Mouse (Mus musculus): ENCODE measurements around the gene Krtap5-4.
"Not testable (repeated sequence)": the region's sequence is repeated elsewhere in the genome, so short reads cannot be mapped to it uniquely, and the experiment has no call there.

Gene Krtap5-4

DNA sequence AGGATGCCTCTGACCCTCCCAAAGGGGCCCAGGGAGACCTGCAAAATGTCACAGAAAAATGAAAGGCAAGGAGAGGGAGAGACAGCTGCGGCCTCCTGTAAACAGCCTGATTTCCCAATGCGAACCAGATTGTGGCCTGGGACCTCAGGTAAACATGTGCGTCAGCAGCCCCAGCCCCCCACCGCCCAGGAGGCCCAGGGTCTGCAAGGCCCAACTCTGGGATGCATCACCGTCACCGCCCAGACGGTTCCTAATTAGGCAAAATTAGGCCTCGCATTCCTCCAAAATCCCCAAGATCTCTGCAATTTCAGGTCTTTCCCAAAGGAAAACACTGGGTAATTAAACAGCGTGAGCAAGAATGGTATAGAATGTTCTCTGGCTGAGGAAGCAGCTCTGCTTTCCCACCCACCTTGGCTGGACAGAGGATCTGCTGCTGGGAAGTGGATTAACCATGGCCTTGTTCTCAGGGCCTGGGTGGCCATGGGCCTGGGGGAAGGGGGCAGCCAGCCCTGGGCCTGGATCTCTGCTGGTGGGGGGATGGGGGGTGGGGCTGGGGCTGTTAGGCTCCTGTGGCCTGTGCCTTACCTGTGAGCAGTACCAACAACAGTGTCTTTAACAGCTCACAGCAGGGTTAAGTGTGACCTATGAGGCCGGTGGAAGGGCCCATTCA, 18.4 kb downstream of the Krtap5-4 start:
- DNase-seq (ENCODE audit: low spot score) = not testable (repeated sequence)

DNA sequence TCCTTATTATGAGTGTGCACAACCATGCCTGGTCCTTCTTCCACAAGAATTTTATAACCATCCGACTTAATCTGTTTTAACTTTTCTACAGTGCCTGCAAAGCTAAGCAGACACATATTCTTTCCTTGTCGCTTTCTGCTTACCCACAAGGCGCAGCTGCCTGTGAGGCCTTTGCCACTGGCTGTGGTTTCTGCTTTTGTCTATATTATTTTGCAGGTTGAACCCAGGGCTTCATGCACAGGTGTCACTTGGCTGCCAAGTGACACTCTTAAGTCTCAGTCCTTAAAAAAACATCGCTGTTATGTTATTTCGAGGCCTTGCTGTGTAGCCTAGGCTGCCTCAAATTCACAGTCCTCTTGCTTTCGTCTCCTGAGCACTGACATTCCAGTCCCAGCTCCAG, 19.3 kb downstream of the Krtap5-4 start:
- no peak for DNase-seq (ENCODE audit: low spot score)

DNA sequence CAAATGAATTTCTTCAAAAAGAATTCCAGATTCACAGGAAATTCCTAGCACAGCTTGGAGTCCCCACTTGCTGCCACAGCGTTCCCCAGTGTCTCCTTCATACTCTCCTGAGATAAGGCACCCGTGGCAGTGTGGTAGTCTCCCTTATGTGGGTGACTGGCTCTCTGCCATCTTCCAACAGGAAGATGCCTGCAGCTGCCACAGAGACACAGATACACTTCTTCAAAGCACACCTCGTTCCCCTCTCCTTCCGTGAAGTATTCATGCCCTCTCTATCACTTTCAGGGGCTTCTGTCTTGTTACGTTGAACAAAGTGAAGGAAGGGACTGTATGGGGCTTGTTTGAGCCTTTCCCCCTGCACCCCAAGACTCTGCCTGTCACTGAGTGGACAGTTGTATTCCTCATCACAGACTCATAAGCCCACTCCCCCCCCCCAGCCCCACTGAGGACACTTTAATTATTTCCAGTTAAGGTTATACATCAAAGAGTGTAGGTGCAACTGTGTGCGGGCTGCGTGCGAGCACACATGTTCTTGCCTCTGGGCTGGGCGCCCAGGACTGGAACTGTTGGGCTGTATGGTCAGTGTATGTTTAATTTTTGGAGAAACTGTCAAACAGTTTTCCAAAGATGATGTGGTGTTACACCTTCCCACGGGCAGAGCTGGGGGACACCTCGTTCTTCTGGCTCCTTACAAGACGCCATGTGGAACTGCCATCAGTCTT, 20.2 kb downstream of the Krtap5-4 start:
- no peak for DNase-seq (ENCODE audit: low spot score)

DNA sequence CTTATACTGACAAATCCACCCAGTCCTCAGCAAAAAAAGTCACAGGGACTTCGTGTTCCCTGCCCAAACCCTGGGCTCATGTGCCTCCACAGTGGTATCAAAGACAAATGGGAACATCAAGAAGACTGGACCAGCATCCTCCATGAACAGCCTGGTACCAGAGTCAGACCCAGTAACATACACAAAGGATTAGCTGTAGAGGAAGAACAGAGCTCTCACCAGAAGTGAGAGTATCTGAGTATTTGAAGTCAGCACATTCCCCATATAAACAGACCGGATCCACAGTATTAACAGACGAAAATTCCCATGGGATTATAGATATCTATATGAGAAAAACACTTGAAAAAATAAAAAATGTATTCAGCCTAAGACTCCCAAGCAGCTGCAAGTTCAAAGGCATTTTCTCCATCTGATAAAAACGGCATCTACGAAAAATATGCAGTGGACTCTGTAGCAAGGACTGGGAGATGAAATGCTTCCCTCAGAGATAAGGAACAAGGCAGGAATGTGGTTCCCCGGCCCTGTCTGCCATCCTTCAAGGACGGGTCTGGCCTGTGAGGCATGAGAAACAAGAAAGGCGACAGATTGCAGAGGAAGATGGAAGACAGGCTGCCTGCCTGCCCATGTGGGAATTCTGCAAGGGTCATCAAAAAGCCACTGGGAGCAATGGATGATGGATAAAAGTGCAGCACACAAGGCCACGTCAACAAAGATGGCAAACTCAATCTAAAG, 23.5 kb downstream of the Krtap5-4 start:
- no peak for DNase-seq (ENCODE audit: low spot score)

DNA sequence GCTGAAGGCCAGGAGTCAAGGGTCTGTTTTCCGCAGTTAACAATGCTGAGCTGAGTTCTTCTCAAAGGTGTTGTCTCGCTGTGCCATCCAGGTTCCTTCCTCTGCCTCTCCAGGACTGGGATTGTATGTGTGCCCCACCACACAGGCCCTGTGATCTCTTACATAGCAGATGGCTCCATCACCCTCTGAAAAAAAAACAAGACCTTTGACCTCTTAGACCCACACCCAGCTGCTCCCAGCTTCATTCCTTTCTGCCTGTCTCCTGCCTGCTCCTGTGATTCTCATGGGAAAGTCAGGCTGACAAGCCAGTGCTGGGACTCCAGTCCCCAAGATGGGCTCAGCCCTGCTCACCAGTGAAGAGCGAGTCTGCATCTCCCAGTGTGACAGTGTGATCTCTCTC, 25.2 kb downstream of the Krtap5-4 start:
- no peak for DNase-seq (ENCODE audit: low spot score)

DNA sequence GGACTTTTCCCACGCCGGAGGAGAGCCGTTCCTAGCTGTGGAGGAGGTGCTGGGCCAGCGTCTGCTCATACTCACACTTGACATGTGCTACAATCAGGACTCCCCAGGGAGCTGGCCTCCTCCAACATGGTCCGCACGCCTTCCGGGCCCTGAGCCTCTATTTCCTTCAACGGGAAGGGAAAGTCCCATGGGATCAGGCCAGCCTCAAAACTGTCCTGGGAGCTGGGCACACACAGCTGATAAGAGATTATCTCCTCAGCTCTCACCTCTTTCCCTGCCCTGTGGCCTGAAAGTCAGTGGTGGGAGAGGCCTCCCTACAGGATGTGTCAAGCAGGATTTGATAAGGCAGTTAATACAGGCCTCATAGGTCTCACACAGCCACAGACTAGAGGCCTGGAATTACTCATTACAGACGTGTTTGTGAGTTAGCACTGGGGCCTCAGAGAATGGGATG, 26.9 kb downstream of the Krtap5-4 start:
- DNase-seq (ENCODE audit: low spot score) = peak; percentile 34

DNA sequence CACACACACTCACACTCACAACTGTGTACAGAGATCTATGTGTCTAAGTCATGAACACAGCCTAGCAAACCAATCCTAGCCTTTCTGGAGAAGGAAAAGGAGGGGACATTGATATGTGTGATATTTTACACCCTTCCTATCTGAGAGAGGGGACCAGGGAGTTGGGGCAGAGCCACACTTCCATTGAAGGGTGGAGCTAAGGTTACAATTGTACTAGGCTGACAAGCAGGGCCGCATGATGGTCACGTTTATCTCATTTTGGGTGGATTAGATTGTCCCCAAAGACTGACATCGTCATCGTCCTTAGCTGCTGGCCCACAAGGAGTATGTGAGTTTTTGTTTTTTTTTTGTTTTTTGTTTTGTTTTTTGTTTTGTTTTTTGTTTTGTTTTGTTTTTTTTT, 27.9 kb downstream of the Krtap5-4 start:
- DNase-seq (ENCODE audit: low spot score) = no peak

DNA sequence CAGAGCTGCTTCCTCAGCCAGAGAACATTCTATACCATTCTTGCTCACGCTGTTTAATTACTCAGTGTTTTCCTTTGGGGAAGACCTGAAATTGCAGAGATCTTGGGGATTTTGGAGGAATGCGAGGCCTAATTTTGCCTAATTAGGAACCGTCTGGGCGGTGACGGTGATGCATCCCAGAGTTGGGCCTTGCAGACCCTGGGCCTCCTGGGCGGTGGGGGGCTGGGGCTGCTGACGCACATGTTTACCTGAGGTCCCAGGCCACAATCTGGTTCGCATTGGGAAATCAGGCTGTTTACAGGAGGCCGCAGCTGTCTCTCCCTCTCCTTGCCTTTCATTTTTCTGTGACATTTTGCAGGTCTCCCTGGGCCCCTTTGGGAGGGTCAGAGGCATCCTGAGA, 29.4 kb downstream of the Krtap5-4 start:
- not testable (repeated sequence) for DNase-seq (ENCODE audit: low spot score)

DNA sequence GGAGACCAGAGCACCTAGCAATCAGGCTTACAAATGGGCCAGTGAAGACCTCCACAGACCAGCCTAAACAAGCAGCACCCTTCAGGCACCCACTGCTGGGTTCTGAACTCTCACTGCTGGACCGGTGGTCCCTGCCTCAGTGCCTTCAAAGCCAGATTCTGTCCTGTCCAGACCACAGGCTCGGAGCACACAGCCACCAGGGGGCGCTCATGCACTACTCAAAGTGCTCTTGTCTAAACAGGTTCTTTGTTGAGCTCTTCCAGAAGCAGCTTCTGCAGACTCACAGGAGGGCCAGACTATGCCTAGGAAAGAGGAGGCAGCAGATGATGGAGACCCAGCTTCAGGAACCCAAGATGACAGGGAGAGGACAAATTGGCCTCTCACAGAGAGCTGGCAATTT, 30.9 kb downstream of the Krtap5-4 start:
- DNase-seq (ENCODE audit: low spot score) = peak; percentile 85

DNA sequence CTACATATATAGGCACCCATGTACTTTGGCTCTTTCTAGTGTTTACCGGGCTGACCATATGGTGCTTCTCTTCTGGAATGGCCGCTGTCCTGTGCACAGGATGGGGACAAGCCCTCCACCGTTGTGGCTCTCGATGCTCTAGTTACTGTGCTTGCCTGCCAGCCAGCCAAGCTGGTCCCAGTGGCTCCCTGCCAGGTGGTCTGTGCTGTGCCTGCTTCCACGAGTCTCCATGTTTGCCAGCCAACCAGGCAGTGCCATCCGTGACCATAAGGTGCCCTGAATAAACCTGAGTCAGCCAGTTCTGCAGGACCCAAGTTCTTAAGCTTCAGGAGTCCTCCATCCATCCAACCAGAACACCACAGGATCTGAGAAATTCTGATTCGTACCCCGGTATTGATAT, 31.8 kb downstream of the Krtap5-4 start:
- no peak for DNase-seq (ENCODE audit: low spot score)

DNA sequence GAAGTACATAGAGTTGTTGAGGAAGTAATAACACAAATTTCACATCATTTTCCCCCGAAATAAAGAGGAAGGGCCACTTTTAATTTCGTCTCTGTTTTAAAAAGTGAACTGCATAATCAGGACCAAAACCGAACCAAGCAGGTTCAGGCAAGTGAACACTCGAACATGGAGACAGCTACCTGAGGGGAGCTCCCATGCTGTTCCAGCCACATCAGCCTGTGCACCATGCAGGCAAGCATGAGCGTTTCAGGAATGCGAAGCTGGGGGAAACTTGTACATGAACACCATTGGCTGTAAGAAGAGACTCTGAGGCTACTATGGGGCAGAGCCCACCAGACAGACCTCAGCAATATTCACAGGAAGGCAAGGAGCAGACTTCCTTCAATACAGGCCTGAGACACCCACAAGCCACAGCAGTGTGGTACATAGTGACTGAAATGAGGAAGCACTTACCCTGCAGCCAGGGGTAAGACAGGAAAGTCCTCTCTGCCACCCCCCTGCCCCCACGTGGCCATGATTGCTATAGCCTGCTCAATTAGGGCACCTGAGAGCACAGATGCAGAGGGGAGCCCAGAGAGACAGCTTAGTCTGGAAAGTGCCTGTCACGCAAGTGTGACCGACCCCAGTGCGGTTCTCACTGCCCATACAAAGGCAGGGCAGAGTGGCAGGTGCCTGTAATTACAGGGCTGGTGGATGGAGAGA, 37.1 kb downstream of the Krtap5-4 start:
- no peak for DNase-seq (ENCODE audit: low spot score)

DNA sequence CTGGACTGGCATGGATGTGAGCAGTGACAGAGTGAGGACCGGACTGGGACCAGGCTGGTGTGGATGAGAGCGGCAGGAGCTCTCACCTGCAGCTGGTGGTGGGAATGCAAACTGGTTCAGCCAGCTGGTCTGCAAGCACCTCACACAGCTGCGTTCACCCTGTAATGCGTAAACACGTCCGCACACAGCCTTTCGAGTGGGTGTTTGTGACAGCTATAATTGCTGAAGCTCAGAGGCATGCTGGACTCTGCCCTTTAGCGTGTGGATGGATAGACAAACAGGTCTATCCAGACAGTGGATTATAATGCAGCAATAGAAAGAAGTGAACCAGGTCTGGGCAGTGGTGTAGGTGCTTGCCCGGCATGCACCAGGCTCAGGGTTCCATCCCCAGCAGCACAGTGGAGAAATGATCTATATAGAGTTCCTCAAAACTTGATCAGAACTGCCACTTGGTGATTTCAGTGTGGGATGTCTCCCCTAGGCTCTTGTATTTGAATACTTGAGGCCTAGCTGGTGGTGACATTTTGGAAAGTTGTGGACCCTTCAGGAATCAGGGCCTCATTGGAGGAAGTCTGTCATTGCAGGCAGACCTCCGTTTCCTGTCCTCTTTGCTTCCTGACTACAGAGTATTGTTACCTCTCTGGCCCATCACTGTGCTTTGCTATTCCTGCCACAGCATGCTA, 38.4 kb downstream of the Krtap5-4 start:
- no peak for DNase-seq (ENCODE audit: low spot score)

DNA sequence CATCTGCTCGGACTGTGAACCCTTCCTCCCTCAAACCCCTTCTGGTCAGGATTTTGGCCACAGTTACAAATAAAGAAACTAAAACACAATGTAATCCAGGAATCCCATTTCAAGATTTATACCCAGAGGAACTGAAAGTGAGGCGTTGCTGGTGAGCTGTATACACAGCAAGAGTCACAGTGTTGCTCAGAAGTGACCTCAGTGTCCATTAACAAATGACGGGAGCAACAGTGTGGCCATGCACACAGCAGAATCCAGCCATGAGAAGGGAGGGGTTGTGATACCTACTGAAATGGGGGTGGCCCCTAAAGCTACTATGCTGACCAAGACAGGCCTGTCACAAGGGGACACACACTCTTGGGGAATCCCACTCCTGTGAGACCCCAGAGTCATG, 38.9 kb downstream of the Krtap5-4 start:
- no peak for DNase-seq (ENCODE audit: low spot score)

DNA sequence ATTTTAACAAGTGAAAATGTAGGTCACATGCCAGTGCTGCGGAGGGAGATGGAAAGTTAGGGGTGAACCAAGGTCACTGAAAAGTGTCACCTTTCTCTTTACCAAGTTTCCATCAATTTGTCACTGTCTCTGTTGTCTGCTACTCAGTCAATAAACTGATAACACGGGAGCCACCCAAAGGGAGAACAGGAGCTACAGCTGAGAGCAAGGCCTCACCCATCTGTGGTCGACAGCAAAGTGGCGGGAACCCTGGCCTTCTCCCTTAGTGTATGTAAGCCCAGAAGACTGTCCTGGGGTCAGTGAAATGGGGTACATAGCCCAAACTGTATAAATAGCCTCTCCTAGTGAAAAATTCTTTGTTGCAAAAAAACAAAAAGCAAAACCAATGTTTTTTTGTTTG, 44.2 kb downstream of the Krtap5-4 start:
- DNase-seq (ENCODE audit: low spot score) = no peak

DNA sequence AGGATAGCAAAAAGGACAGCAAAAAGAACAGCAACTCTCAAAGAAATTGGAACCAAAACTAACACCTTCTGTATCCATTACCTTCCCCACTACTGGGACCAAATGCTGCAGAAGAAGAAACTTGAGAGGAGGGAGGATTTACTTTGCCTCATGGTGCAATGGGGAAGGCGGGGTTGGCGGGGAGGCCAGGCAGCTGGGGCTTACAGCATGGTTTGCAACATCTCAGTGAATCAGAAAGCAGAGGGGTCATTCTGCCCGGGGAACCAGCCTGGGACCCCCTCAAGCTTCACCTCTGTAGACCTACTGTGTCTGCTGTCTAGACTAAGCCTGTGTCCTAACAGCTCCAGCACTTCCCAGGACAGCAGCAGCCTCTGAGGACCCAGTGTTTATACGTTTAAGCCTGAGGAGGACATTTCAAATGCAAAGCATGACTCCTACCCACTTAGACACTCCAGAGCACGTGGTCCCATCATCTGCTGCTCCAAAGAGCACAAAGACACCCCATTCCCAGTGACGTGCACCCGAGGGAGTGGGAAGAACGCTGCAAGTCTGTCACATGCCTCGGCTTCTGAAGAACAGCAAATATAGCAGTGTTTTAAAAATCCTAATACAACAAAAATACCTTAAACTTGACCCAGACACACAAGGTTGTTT, 46.1 kb downstream of the Krtap5-4 start:
- no peak for DNase-seq (ENCODE audit: low spot score)

DNA sequence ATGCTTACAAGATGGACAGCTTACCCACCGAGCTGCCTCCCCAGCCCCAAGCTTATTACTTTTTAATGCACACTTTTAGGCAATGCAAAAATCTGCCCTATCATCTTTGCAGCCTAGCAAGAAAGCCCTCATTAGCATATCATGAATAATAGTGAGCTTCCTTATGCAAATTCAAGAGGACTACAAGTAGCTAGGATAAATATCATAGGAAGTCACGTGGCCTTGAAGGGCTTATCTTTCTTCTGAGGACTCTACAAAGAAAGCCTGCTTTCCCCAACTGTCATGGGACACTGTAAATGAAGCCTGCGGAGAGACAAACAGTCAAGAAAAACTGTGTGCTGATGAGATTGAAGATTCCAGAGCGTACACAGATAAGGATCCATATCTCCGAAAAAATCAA, 48.2 kb downstream of the Krtap5-4 start:
- DNase-seq (ENCODE audit: low spot score) = no peak

DNA sequence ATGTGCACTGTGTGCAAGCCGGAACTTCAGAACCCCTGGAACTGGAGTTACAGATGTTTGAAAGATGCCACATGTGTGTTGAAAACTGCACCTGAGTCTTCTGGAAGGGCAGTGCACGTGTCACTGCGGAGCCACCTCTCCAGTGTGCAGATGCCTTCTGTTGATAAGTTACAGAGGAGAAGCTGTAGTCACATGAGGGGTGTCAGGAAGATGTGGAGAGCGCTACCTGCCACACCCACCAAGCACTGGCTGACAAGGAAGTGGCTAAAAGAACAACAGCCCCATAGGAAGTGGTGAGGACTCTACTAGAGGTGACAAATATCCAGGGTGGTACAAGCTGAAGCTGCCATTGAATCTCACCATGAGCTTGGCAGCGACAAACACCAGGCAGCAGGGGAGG, 50.5 kb downstream of the Krtap5-4 start:
- no peak for DNase-seq (ENCODE audit: low spot score)

Data from ovary, postnatal 14 days (tissue).